Mouse (Mus musculus) intestine, embryonic 15.5 days (tissue): ENCODE measurements at regions not wholly inside any gene's neighbourhood (a gene's known extent, or its start where the extent isn't known, plus 50 kb on each side); places are given as distances from the start of the nearest gene placed in this dataset.
A peak's percentile ranks its signal among the peaks of the same experiment; 100 is the strongest.

ENCODE experiments used
- ATAC-seq: fragments of 200-750 bp; cut with Nextera tagmentation; 2 replicates; pipeline ENCODE4 v1.8.0; 2017; ENCODE audit warnings: moderate TSS enrichment, moderate library complexity
- H3K27ac ChIP-seq: fragments of 300-500 bp; sonication (generic); 2 replicates; pipeline ENCODE4 v1.5.1; 2015; ENCODE audit warnings: mild to moderate bottlenecking, inconsistent platforms
- H3K27me3 ChIP-seq: fragments of 300-500 bp; sonication (generic); replicated peaks from 2 replicates; pipeline ENCODE4 v1.6.1; 2015; ENCODE audit warnings: inconsistent platforms
- H3K36me3 ChIP-seq: fragments of 300-500 bp; sonication (generic); 2 replicates; pipeline ENCODE4 v1.6.1; 2015; ENCODE audit warnings: inconsistent platforms
- H3K4me1 ChIP-seq: fragments of 300-500 bp; sonication (generic); replicated peaks from 2 replicates; pipeline ENCODE4 v1.6.1; 2015; ENCODE audit warnings: inconsistent platforms
- H3K4me2 ChIP-seq: fragments of 300-500 bp; sonication (generic); replicated peaks from 2 replicates; pipeline ENCODE4 v1.6.1; 2015; ENCODE audit warnings: mild to moderate bottlenecking, inconsistent platforms
- H3K4me3 ChIP-seq: fragments of 300-500 bp; sonication (generic); replicated peaks from 2 replicates; pipeline ENCODE4 v1.5.1; 2015; ENCODE audit warnings: inconsistent platforms
- H3K9ac ChIP-seq: fragments of 300-500 bp; sonication (generic); 2 replicates; pipeline ENCODE4 v1.6.1; 2015; ENCODE audit warnings: inconsistent platforms
- H3K9me3 ChIP-seq: fragments of 300-500 bp; sonication (generic); 2 replicates; pipeline ENCODE4 v1.6.1; 2016; ENCODE audit warnings: inconsistent platforms
- WGBS: fragments of 180-500 bp; shearing (Covaris S2); methylation state at CpG from one replicate; pipeline ENCODE4 v1.1.7; 2015; 5-methylcytosine and 5-hydroxymethylcytosine counted together

GRCm38 (mm10) chr10:97368625-97369024 is 110.8 kb upstream of the Dcn start:
- H3K4me3 ChIP-seq, result no peak overlapping the region
- no peaks in the 10 kb centered on the region for H3K4me1 ChIP-seq
- no peaks in the 10 kb centered on the region for H3K27me3 ChIP-seq
- no peaks in the 10 kb centered on the region for H3K36me3 ChIP-seq
- H3K9ac ChIP-seq, result no peak overlapping the region
- no peak overlapping the region for H3K27ac ChIP-seq
- no peak for ATAC-seq
- WGBS, result 63% methylated on average over 3 of the region's 3 CpGs
- H3K9me3 ChIP-seq, result no peaks in the 10 kb centered on the region
- no peak overlapping the region for H3K4me2 ChIP-seq

- Histone ChIP-seq H3K4me2 (no peak overlapping the region), H3K27ac (no peak overlapping the region), H3K36me3 (no peaks in the 10 kb centered on the region), H3K9ac (no peak overlapping the region), H3K9me3 (no peaks in the 10 kb centered on the region), H3K4me3 (no peak overlapping the region), H3K27me3 (no peaks in the 10 kb centered on the region), H3K4me1 (no peaks in the 10 kb centered on the region)
- peak; percentile 53; the same call in 1 of the 2 replicates for ATAC-seq
- WGBS, result 8% methylated on average over 2 of the region's 2 CpGs
Observed at GRCm38 (mm10) chr10:97375824-97376223, 103.6 kb upstream of the Dcn start.

- H3K9ac ChIP-seq, result no peak overlapping the region
- ATAC-seq, result peak; percentile 70
- H3K27ac ChIP-seq, result peak overlapping the region; percentile 56; the same call in 1 of the 2 replicates
- no peak overlapping the region for H3K4me2 ChIP-seq
- no peaks in the 10 kb centered on the region for H3K36me3 ChIP-seq
- no peaks in the 10 kb centered on the region for H3K9me3 ChIP-seq
- WGBS, result 34% methylated on average over 4 of the region's 4 CpGs
- H3K4me3 ChIP-seq, result no peak overlapping the region
- H3K4me1 ChIP-seq, result no peaks in the 10 kb centered on the region
- H3K27me3 ChIP-seq, result no peaks in the 10 kb centered on the region
Observed at GRCm38 (mm10) chr10:97376376-97376775, 103.0 kb upstream of the Dcn start.

- Histone ChIP-seq H3K27me3 (no peaks in the 10 kb centered on the region), H3K36me3 (no peaks in the 10 kb centered on the region), H3K9me3 (no peaks in the 10 kb centered on the region), H3K4me1 (no peaks in the 10 kb centered on the region), H3K4me2 (no peak overlapping the region), H3K9ac (no peak overlapping the region), H3K4me3 (no peak overlapping the region), H3K27ac (no peak overlapping the region)
- ATAC-seq, result no peak
Observed at GRCm38 (mm10) chr10:97381586-97381985, 97.8 kb upstream of the Dcn start.

GRCm38 (mm10) chr10:97383881-97384280 is 95.5 kb upstream of the Dcn start:
- 94% methylated on average over 1 of the region's 1 CpGs for WGBS

GRCm38 (mm10) chr10:97387196-97387876 is 92.1 kb upstream of the Dcn start:
- no peaks in the 10 kb centered on the region for H3K27me3 ChIP-seq
- H3K9me3 ChIP-seq, result no peaks in the 10 kb centered on the region
- no peaks in the 10 kb centered on the region for H3K4me1 ChIP-seq
- no peaks in the 10 kb centered on the region for H3K36me3 ChIP-seq
- no peak overlapping the region for H3K27ac ChIP-seq
- no peak overlapping the region for H3K9ac ChIP-seq
- ATAC-seq, result no peak
- 51% methylated on average over 3 of the region's 3 CpGs for WGBS
- H3K4me2 ChIP-seq, result no peak overlapping the region
- no peak overlapping the region for H3K4me3 ChIP-seq

More at GRCm38 (mm10) chr10:97383881-97384280, 95.5 kb upstream of the Dcn start:
- ATAC-seq, result no peak
- Histone ChIP-seq H3K36me3 (no peaks in the 10 kb centered on the region), H3K4me3 (no peak overlapping the region), H3K27me3 (no peaks in the 10 kb centered on the region), H3K4me1 (no peaks in the 10 kb centered on the region), H3K9me3 (no peaks in the 10 kb centered on the region), H3K9ac (no peak overlapping the region), H3K27ac (no peak overlapping the region), H3K4me2 (no peak overlapping the region)

GRCm38 (mm10) chr10:97389647-97390590 is 89.5 kb upstream of the Dcn start:
- H3K9me3 ChIP-seq, result no peaks in the 10 kb centered on the region
- H3K9ac ChIP-seq, result no peak overlapping the region
- H3K27ac ChIP-seq, result no peak overlapping the region
- no peak overlapping the region for H3K4me3 ChIP-seq
- no peaks in the 10 kb centered on the region for H3K36me3 ChIP-seq
- no peak for ATAC-seq
- no peaks in the 10 kb centered on the region for H3K4me1 ChIP-seq
- WGBS, result 68% methylated on average over 7 of the region's 7 CpGs
- no peaks in the 10 kb centered on the region for H3K27me3 ChIP-seq
- H3K4me2 ChIP-seq, result no peak overlapping the region

GRCm38 (mm10) chr10:97397062-97397771 is 82.2 kb upstream of the Dcn start:
- Histone ChIP-seq H3K4me1 (no peaks in the 10 kb centered on the region), H3K4me2 (no peak overlapping the region), H3K9ac (no peak overlapping the region), H3K4me3 (no peak overlapping the region), H3K36me3 (no peaks in the 10 kb centered on the region), H3K27ac (peak overlapping the region; percentile 19; the same call in 1 of the 2 replicates), H3K9me3 (no peaks in the 10 kb centered on the region), H3K27me3 (no peaks in the 10 kb centered on the region)
- ATAC-seq, result peak; percentile 74
- 32% methylated on average over 9 of the region's 9 CpGs for WGBS

- Histone ChIP-seq H3K4me2 (no peak overlapping the region), H3K4me1 (no peaks in the 10 kb centered on the region), H3K36me3 (no peaks in the 10 kb centered on the region), H3K9ac (no peak overlapping the region), H3K27ac (no peak overlapping the region), H3K4me3 (no peak overlapping the region), H3K9me3 (no peaks in the 10 kb centered on the region), H3K27me3 (no peaks in the 10 kb centered on the region)
- 40% methylated on average over 2 of the region's 2 CpGs for WGBS
- ATAC-seq, result no peak
Observed at GRCm38 (mm10) chr10:97397896-97398295, 81.5 kb upstream of the Dcn start.

GRCm38 (mm10) chr10:97402524-97402923 is 76.9 kb upstream of the Dcn start:
- Histone ChIP-seq H3K27ac (peak overlapping the region; percentile 54; the same call in 1 of the 2 replicates), H3K9ac (no peak overlapping the region), H3K9me3 (no peaks in the 10 kb centered on the region), H3K4me2 (no peak overlapping the region), H3K36me3 (no peaks in the 10 kb centered on the region), H3K4me1 (no peaks in the 10 kb centered on the region), H3K27me3 (no peaks in the 10 kb centered on the region), H3K4me3 (no peak overlapping the region)
- 84% methylated on average over 2 of the region's 2 CpGs for WGBS
- ATAC-seq, result no peak

GRCm38 (mm10) chr10:97404076-97404787 is 75.2 kb upstream of the Dcn start:
- no peak overlapping the region for H3K4me3 ChIP-seq

GRCm38 (mm10) chr10:97409181-97409581 is 70.2 kb upstream of the Dcn start:
- no peaks in the 10 kb centered on the region for H3K36me3 ChIP-seq
- H3K4me2 ChIP-seq, result no peak overlapping the region
- H3K27ac ChIP-seq, result no peak overlapping the region
- no peaks in the 10 kb centered on the region for H3K27me3 ChIP-seq
- H3K4me3 ChIP-seq, result no peak overlapping the region
- no peaks in the 10 kb centered on the region for H3K9me3 ChIP-seq
- no peak overlapping the region for H3K9ac ChIP-seq
- ATAC-seq, result no peak
- no peaks in the 10 kb centered on the region for H3K4me1 ChIP-seq
- WGBS, result 9% methylated on average over 1 of the region's 1 CpGs

More at GRCm38 (mm10) chr10:97404076-97404787, 75.2 kb upstream of the Dcn start:
- Histone ChIP-seq H3K27ac (peak overlapping the region; percentile 78), H3K9me3 (no peaks in the 10 kb centered on the region), H3K27me3 (no peaks in the 10 kb centered on the region), H3K36me3 (no peaks in the 10 kb centered on the region), H3K4me1 (no peaks in the 10 kb centered on the region), H3K4me2 (no peak overlapping the region), H3K9ac (no peak overlapping the region)
- WGBS, result 32% methylated on average over 2 of the region's 2 CpGs
- ATAC-seq, result peak; percentile 51; the same call in 1 of the 2 replicates
